9 mouse cellular contexts compared by ENCODE assay signal in the genomic region with DNA sequence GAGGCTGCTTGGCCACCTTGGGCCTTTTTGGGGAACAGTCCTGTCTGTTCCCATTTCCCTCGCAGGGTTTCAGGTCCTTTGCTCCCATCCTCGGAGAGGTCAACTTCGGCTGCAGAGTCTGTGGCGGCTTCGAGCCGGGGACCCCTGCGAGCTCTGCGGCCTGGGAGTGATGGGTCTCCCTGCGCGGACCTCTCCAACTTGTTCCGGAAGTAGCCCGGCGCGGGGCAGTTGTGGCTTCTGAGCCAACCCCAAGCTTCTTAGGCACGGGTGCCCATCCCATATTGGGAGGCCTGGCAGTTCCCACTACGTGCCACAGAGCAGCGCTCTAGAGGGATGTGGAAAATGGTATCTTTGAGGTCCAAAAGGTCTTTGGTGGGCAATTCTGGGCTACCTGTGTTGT. TPM values are rescaled to one million over a fixed set of nuclear protein-coding genes. Genes with fewer than 3 reads are reported as not detected.
DNase-seq lines count a peak whose midpoint lies in the region; ATAC-seq and TF ChIP-seq lines count a peak whose summit lies in the region.
"Not testable (repeated sequence)": the region's sequence is repeated elsewhere in the genome, so short reads cannot be mapped to it uniquely, and the experiment has no call there.
"Had no signal": no experiment of that assay in that cellular context is flagged by ENCODE, and none has a peak within 500 bp of the region (broad histone marks: within the 10 kb centered on the region; RNA-seq: fewer than 3 reads in every experiment).

No protein-coding gene starts in this region.

- 13% methylated on average over 17 of the region's 17 CpGs for WGBS in heart, embryonic 14.5 days
- 11% methylated on average over 17 of the region's 17 CpGs for WGBS in intestine, embryonic 14.5 days
- WGBS in limb, embryonic 12.5 days = 13% methylated on average over 17 of the region's 17 CpGs
- 15% methylated on average over 12 of the region's 17 CpGs for WGBS in lung, postnatal 0 days
- 10% methylated on average over 17 of the region's 17 CpGs for WGBS in neural tube, embryonic 13.5 days

- DNase-seq in adrenal gland, postnatal 10 days = peak; percentile 6
- peak; percentile 61 for DNase-seq in intestine, embryonic 14.5 days (ENCODE audit: low spot score)
- DNase-seq in lung, postnatal 0 days (ENCODE audit: low spot score) = not testable (repeated sequence)
- peak; percentile 2 for DNase-seq in thymus, postnatal 0 days (ENCODE audit: low spot score)

- H3K36me3 ChIP-seq in heart, embryonic 14.5 days (ENCODE audit: control insufficient read depth, insufficient read depth, low read length); intestine, embryonic 14.5 days (ENCODE audit: control insufficient read depth, insufficient read depth, low read length); limb, embryonic 12.5 days; lung, postnatal 0 days (ENCODE audit: insufficient read depth, low read length); neural tube, embryonic 13.5 days: not testable (repeated sequence)

- TF ChIP-seq CTCF in embryonic fibroblast, embryonic 13.5 days (IDR thresholded peaks at IDR 0.05; ENCODE audit: borderline replicate concordance, insufficient read depth, low read length); lung, postnatal 0 days (IDR thresholded peaks at IDR 0.05): not testable (repeated sequence)

- H3K4me3 ChIP-seq in embryonic fibroblast, embryonic 13.5 days (ENCODE audit: insufficient read depth, low read length) = peak overlapping the region; percentile 50
- H3K4me3 ChIP-seq in heart, embryonic 14.5 days (ENCODE audit: control insufficient read depth in 1 of 2, insufficient read depth in 1 of 2, low read depth in 1 of 2, low read length in 2 of 2) = peak overlapping the region in 1 of 2 experiments; percentile 6; a peak in 1 of 4 replicates
- H3K4me3 ChIP-seq in intestine, embryonic 14.5 days (ENCODE audit: low read depth, low read length) = peak overlapping the region; percentile 44
- H3K4me3 ChIP-seq in limb, embryonic 12.5 days (replicated peaks) = peak overlapping the region; percentile 55
- H3K4me3 ChIP-seq in lung, postnatal 0 days (ENCODE audit: low read depth, low read length) = not testable (repeated sequence)
- peak overlapping the region; percentile 45 for H3K4me3 ChIP-seq in neural tube, embryonic 13.5 days

- H3K4me2 ChIP-seq in heart, embryonic 14.5 days (ENCODE audit: low read length) = 0 out of 2 replicates have a peak overlapping the region, but pooled peaks have one; percentile 54
- H3K4me2 ChIP-seq in intestine, embryonic 14.5 days (ENCODE audit: low read length) = peak overlapping the region; percentile 46
- peak overlapping the region; percentile 54 for H3K4me2 ChIP-seq in limb, embryonic 12.5 days
- H3K4me2 ChIP-seq in lung, postnatal 0 days (replicated peaks; ENCODE audit: low read depth, low read length) = peak overlapping the region; percentile 46; the same call in 1 of the 2 replicates
- peak overlapping the region; percentile 49 for H3K4me2 ChIP-seq in neural tube, embryonic 13.5 days

- H3K4me1 ChIP-seq in embryonic fibroblast, embryonic 13.5 days (ENCODE audit: control insufficient read depth, insufficient read depth, low read length); heart, embryonic 14.5 days (ENCODE audit: control insufficient read depth in 2 of 2, insufficient read depth in 2 of 2, low read length in 2 of 2); intestine, embryonic 14.5 days (replicated peaks; ENCODE audit: control insufficient read depth, insufficient read depth, low read length); limb, embryonic 12.5 days (replicated peaks); lung, postnatal 0 days (ENCODE audit: insufficient read depth, low read depth, low read length); neural tube, embryonic 13.5 days (replicated peaks): not testable (repeated sequence)

- ATAC-seq in heart, embryonic 14.5 days (ENCODE audit: insufficient number of reproducible peaks, insufficient read depth, low FRiP score, low read depth); intestine, embryonic 14.5 days (replicated peaks; ENCODE audit: low FRiP score, low TSS enrichment, low read depth); limb, embryonic 12.5 days (ENCODE audit: insufficient number of reproducible peaks, insufficient read depth, low FRiP score, low TSS enrichment, low read depth); lung, postnatal 0 days; neural tube, embryonic 13.5 days (ENCODE audit: low read depth): not testable (repeated sequence)

- not testable (repeated sequence) for H3K9ac ChIP-seq in heart, embryonic 14.5 days (ENCODE audit: low read length); lung, postnatal 0 days (replicated peaks; ENCODE audit: low read depth); neural tube, embryonic 13.5 days
- peak overlapping the region; percentile 59; the same call in 1 of the 2 replicates for H3K9ac ChIP-seq in intestine, embryonic 14.5 days (ENCODE audit: low read length)
- H3K9ac ChIP-seq in limb, embryonic 12.5 days (replicated peaks) = peak overlapping the region; percentile 67

- not testable (repeated sequence) for TF ChIP-seq EP300 in lung, postnatal 0 days (IDR thresholded peaks at IDR 0.05)

- not testable (repeated sequence) for TF ChIP-seq POLR2A in embryonic fibroblast, embryonic 13.5 days (IDR thresholded peaks at IDR 0.05; ENCODE audit: low read depth, low read length)

- not testable (repeated sequence) for H3K27ac ChIP-seq in embryonic fibroblast, embryonic 13.5 days (ENCODE audit: insufficient read depth, low read length); heart, embryonic 14.5 days (replicated peaks in 1 of 2; ENCODE audit: control insufficient read depth in 1 of 2, insufficient read depth in 1 of 2, low read depth in 2 of 2, low read length in 2 of 2); intestine, embryonic 14.5 days (ENCODE audit: low read depth); limb, embryonic 12.5 days; lung, postnatal 0 days (ENCODE audit: low read length); neural tube, embryonic 13.5 days (replicated peaks)

- H3K27me3 ChIP-seq in heart, embryonic 14.5 days (ENCODE audit: control insufficient read depth, insufficient read depth, low read length); intestine, embryonic 14.5 days (replicated peaks; ENCODE audit: control insufficient read depth, insufficient read depth, low read length); limb, embryonic 12.5 days; lung, postnatal 0 days (replicated peaks; ENCODE audit: insufficient read depth, low read length); neural tube, embryonic 13.5 days: not testable (repeated sequence)

- H3K9me3 ChIP-seq in heart, embryonic 14.5 days (ENCODE audit: control insufficient read depth, low read length); intestine, embryonic 14.5 days (ENCODE audit: control insufficient read depth, low read length); lung, postnatal 0 days (ENCODE audit: low read length): not testable (repeated sequence)
- peaks cover 23% of the 10 kb centered on the region for H3K9me3 ChIP-seq in limb, embryonic 12.5 days
- H3K9me3 ChIP-seq in neural tube, embryonic 13.5 days = peaks cover 24% of the 10 kb centered on the region

RNA-seq across cellular contexts. Expression of gene 5730507C01Rik, which starts 0.8 kb away (rescaled TPM):
- under 1 TPM; 0.85 to 0.93 TPM for total RNA-seq in adrenal gland, postnatal 10 days (2021)
- 2.3 and 2.5 TPM in 2 replicates for polyA plus RNA-seq in embryonic fibroblast, embryonic 13.5 days (2011; ENCODE audit: insufficient read length, low read depth, missing spikeins)
- polyA plus RNA-seq in heart, embryonic 14.5 days (2014; fragmentation: Nextera tagmentation; extraction: Ambion mirVana) = 0.58 and 0.85 TPM in 2 replicates
- polyA plus RNA-seq in intestine, embryonic 14.5 days (2014; fragmentation: Nextera tagmentation; extraction: Ambion mirVana) = 4.2 and 5.9 TPM in 2 replicates
- 5.3 and 5.4 TPM in 2 replicates for polyA plus RNA-seq in limb, embryonic 12.5 days (2016; fragmentation: Nextera tagmentation; extraction: Ambion mirVana)
- polyA plus RNA-seq in lung, postnatal 0 days (2015; fragmentation: Nextera tagmentation; extraction: Ambion mirVana) = 0.33 and 0.54 TPM in 2 replicates
- polyA plus RNA-seq in neural tube, embryonic 13.5 days (2015; fragmentation: Nextera tagmentation; extraction: Ambion mirVana) = 3.4 and 3.9 TPM in 2 replicates
- polyA plus RNA-seq in thymus, postnatal 0 days (2015; fragmentation: Nextera tagmentation; extraction: Ambion mirVana) = 0.70 and 1.5 TPM in 2 replicates
- total RNA-seq: megakaryocyte, adult 5-6 weeks had no signal
